Mouse (Mus musculus) erythroblast, embryonic 14.5 days (primary cell): ENCODE measurements around the gene Susd1. TPM values are rescaled to one million over a fixed set of nuclear protein-coding genes. Genes with fewer than 3 reads are reported as not detected.

Experiments used
- H3K27me3 ChIP-seq: 2 replicates; pipeline ENCODE4 v1.6.1; 2012; ENCODE audit warnings: inconsistent platforms; ENCODE audit not compliant: control insufficient read depth
- H3K36me3 ChIP-seq: 2 replicates; pipeline ENCODE4 v1.6.1; 2012; ENCODE audit warnings: mild to moderate bottlenecking, inconsistent platforms; ENCODE audit not compliant: control insufficient read depth
- H3K4me1 ChIP-seq: 2 replicates; pipeline ENCODE4 v1.6.1; 2012; ENCODE audit warnings: inconsistent platforms; ENCODE audit not compliant: control insufficient read depth
- H3K4me3 ChIP-seq: replicated peaks from 2 replicates; pipeline ENCODE3; 2012; ENCODE audit warnings: moderate library complexity, mild to moderate bottlenecking, inconsistent platforms
- H3K9me3 ChIP-seq: 2 replicates; pipeline ENCODE4 v1.6.1; 2012; ENCODE audit warnings: low read length, inconsistent platforms, mixed read lengths; ENCODE audit not compliant: control insufficient read depth
- GATA1 ChIP-seq: IDR thresholded peaks from 2 replicates; pipeline ENCODE4 v1.6.1; 2012; ENCODE audit warnings: low read length, inconsistent platforms, mixed read lengths
- TAL1 ChIP-seq: IDR thresholded peaks from 3 replicates; pipeline ENCODE4 v1.6.1; 2012; ENCODE audit warnings: low read length, inconsistent platforms, mixed read lengths
- polyA plus RNA-seq: library from polyadenylated mRNA; stranded (reverse); fragments of >175 nt; gene quantifications from 2 replicates; pipeline ENCODE4 v1.2.3, GENCODE M21; 2012

Susd1 gene
- polyA plus RNA-seq, 1 experiment, result 0.16 TPM

DNA sequence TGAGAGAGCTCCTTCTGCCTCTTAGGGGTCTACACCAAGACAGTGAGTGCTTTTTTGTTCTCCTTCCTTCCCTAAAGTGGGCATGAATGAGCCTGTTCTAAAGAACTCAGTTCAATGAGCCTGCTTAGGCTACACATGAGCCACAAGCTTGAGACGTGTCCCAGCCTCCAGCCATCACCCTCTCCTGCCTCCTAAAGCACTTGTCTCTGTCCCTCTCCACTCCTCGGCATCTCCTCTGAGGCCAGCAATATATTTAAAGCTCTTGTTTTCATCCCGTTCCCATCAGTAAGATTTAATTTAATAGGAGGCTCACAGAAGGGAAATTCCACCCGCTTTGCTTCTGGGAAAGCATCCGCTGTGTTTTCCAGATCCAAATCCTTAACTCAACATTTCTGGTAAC lies 98.4 kb downstream of the Susd1 start:
- H3K36me3 ChIP-seq, result peaks cover 13% of the 10 kb centered on the region
- H3K27me3 ChIP-seq, result no peaks in the 10 kb centered on the region
- no peak overlapping the region for H3K4me3 ChIP-seq

DNA sequence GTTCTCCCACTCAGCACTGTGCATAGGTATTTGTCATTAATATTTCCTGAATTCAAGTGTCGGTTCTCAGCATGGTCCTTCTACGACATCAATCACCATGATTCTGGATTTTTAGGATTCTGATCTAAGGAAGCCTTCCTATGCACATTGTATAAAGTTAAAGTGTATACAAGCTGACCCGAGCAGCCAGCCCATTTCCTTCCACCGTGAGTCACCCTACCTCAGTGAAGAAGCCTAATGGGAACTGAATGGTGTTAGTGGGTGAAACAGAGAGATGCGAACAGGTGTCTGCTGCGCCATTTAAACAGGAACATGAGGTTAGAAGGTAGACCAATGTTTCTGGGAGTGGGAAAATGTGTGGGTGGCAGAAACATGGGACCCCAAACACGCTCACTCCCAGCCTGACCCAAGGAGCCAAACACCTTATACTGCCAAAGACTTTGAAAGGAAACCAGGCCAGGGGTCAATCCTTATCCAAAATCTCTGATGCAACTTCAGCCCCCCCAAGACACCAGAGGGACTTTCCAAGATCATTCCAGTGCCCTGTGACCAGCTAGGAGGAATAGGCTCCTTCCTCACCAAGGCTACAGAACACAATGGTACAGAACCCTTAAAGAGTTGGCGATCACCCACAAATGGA lies 99.4 kb downstream of the Susd1 start:
- Histone ChIP-seq H3K27me3 (no peaks in the 10 kb centered on the region), H3K9me3 (no peaks in the 10 kb centered on the region), H3K36me3 (peaks cover 17% of the 10 kb centered on the region), H3K4me3 (no peak overlapping the region), H3K4me1 (no peaks in the 10 kb centered on the region; the same call in 1 of the 2 replicates)
- TF ChIP-seq TAL1 (no peak), GATA1 (no peak)

More for the DNA sequence above, 98.4 kb downstream of the Susd1 start:
- H3K4me1 ChIP-seq, result no peaks in the 10 kb centered on the region
- no peaks in the 10 kb centered on the region for H3K9me3 ChIP-seq
- TF ChIP-seq GATA1 (no peak), TAL1 (no peak)

DNA sequence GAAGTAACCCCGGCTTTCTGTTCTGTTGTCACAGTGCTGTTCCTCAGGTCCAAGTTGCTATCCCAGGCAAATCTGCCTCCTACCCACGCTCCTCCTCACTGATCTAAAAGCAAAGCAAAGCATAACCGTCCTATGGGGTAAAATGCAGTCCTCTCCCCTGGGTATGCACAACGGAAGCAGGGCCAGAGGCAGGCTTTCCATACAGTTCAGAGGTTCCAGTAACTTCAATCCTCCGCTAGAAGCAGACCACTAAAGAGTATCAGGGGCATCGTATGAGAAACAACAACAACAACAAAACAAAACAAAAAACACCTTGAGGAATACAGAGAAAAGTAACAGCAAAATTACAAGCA lies 100.9 kb downstream of the Susd1 start:
- Histone ChIP-seq H3K36me3 (peaks cover 23% of the 10 kb centered on the region), H3K4me3 (no peak overlapping the region), H3K9me3 (no peaks in the 10 kb centered on the region), H3K4me1 (no peaks in the 10 kb centered on the region; the same call in 1 of the 2 replicates), H3K27me3 (no peaks in the 10 kb centered on the region)
- TF ChIP-seq GATA1 (no peak), TAL1 (no peak)

DNA sequence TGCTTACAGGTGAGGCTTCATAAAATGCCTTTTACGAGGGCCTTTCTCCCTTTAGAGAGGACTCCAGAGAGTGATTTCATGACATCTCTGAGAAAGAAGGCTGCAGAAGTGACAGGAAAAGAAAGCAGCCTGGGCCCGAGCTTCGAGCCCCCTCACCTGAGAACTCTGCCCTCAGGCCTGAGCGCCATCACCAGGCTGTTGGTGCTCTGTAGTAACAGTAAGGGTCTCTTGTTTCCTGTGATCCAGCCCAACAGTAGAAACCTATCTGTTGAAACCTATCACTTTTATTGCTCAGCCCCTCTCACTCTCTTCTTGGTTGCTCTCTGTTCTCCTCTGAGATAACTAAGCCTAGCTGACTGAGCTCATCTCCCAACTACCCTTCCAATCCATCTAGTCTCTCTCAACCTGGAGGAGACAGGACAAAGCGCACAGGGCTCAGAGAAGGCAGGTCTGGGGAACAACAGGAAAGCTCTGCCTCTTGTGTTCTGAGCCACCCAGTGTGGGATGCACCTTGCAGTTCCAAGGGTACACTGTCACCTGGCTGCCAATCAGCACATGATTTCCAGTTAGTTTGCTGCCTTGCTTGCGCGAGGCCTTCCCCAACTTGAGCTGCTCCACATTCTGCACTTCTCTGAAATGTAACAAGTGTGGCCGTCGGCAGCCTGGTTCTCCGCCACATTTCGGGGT lies 101.4 kb downstream of the Susd1 start:
- TF ChIP-seq GATA1 (no peak), TAL1 (no peak)
- Histone ChIP-seq H3K4me1 (no peaks in the 10 kb centered on the region; the same call in 1 of the 2 replicates), H3K36me3 (peaks cover 24% of the 10 kb centered on the region), H3K9me3 (no peaks in the 10 kb centered on the region), H3K27me3 (no peaks in the 10 kb centered on the region), H3K4me3 (no peak overlapping the region)

DNA sequence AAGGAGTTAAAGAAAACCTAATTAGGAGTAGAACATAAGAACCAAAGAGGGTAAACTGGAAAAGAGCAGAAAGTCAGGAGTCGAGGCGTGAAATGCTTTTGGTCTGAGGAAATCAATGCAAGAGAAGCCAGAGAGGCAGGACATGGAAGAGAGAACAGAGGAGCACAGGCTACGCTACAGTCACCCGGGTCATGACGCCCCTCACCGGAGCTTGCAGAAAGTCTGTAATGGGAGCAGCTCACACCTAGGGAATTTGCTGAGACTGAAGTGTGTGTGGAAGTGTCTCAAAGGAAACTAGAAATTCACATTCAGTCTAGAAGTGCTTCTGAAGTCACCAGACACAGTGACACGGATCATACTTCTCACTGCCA lies 102.0 kb downstream of the Susd1 start:
- H3K36me3 ChIP-seq, result peaks cover 24% of the 10 kb centered on the region
- TF ChIP-seq TAL1, result no peak
- no peak for TF ChIP-seq GATA1
- no peaks in the 10 kb centered on the region for H3K9me3 ChIP-seq

DNA sequence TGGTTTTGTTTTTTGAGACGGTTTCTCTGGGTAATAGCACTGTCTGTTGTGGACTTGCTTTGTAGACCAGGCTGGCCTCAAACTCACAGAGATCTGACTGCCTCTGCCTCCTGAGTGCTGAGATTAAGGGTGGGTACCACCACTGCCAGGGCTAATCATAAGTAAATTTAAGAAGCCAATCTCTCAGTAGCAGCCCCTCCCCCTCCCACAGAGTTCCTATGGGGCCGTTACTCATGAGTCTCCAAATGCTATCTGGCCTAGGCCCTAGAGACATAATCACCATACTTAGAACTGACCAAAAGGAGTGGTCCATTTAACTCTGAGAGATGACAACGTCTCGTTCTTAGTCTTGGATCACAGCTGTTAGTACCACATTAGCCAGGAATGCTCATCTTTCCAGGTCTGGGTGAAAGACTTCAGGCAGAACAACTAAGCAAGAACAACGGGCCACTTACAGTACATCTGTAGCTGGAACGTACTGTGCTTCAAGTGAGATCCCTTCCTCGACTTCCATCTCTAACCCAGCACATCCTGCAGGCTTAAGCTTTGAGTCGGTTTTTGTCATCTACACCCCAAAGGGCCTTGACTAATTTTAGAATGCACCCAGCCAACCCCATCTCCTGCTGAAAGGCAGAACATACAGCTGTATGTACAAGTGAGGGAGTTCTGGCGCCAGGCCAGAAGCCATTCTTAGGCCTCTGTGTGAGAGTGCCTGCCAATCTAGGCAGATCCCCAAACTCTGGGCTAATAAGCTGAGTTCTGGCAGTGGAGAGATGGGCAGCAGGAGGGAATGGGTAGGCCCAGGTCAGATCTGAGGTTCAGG lies 102.6 kb downstream of the Susd1 start:
- no peak overlapping the region for H3K4me3 ChIP-seq
- H3K9me3 ChIP-seq, result no peaks in the 10 kb centered on the region
- peaks cover 3% of the 10 kb centered on the region; the same call in 1 of the 2 replicates for H3K4me1 ChIP-seq
- H3K27me3 ChIP-seq, result no peaks in the 10 kb centered on the region
- H3K36me3 ChIP-seq, result peaks cover 24% of the 10 kb centered on the region
- TF ChIP-seq GATA1, result no peak
- TF ChIP-seq TAL1, result no peak

More for the DNA sequence above, 102.0 kb downstream of the Susd1 start:
- Histone ChIP-seq H3K27me3 (no peaks in the 10 kb centered on the region), H3K4me3 (no peak overlapping the region), H3K4me1 (peaks cover 3% of the 10 kb centered on the region; the same call in 1 of the 2 replicates)

DNA sequence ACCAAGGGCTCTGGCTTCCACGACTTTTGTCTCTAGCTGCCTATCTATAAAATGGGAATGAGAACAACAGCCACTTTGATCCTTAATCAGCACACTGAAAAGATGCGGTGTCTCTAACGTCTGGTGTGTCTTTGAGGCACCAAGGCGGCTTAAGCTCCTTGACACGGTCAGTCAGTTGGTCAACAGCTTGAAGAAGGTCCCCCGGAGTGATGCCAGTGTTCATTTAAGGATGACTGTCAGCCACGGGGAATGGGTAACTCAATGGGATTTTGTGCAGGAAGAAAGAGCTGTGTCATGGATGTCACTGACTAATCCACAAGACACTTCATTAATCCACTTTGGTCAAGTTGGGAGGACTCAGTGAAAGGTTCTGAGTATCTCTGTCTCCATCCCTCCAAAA lies 103.3 kb downstream of the Susd1 start:
- Histone ChIP-seq H3K9me3 (no peaks in the 10 kb centered on the region), H3K4me1 (peaks cover 3% of the 10 kb centered on the region; the same call in 1 of the 2 replicates), H3K36me3 (peaks cover 28% of the 10 kb centered on the region), H3K4me3 (no peak overlapping the region), H3K27me3 (no peaks in the 10 kb centered on the region)
- no peak for TF ChIP-seq GATA1

DNA sequence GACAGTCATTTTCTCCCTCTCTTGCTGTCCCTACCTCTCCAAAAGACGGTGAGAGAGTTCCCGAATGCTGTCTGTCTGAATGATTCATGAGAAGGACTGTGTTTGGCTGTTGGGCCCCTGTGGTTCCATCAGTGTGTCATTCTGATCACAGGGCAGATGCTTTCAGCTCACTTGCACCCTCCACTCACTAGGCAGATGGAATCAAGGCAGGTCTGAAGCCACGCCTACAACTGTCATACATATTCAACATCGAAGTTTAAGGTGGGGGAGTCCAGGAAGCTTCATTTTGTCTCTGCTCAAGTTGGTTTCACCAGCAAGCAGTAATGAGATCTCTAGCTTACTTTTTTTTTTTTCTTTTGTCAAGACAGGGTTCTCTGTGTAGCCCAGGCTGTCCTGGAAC lies 104.2 kb downstream of the Susd1 start:
- Histone ChIP-seq H3K9me3 (no peaks in the 10 kb centered on the region), H3K36me3 (peaks cover 36% of the 10 kb centered on the region), H3K4me3 (no peak overlapping the region), H3K4me1 (peaks cover 3% of the 10 kb centered on the region; the same call in 1 of the 2 replicates), H3K27me3 (no peaks in the 10 kb centered on the region)
- no peak for TF ChIP-seq GATA1
- TF ChIP-seq TAL1, result no peak

DNA sequence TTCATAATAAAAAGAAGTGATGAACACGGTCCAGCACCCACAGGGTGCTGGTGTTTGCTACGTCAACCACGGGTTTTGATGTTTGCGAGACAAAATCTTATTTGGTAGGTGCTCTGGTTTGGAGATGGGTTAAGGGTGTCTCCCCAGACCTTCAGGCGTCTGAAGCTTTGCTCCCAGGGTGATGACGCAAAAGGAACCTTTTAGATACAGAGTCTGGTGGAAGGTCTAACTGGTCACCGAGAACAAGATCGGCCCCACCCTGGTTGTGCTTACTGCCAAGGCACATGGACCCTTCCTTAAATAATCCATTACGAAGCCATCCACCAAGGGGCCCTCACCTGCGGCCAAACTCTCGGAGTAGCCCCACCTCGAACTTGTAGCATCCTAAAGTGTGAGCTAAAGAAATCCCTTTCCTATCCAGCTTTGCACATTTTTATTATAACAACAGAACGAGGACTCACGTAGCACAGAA lies 105.0 kb downstream of the Susd1 start:
- H3K4me1 ChIP-seq, result peaks cover 3% of the 10 kb centered on the region; the same call in 1 of the 2 replicates
- H3K36me3 ChIP-seq, result peaks cover 39% of the 10 kb centered on the region
- no peaks in the 10 kb centered on the region for H3K27me3 ChIP-seq
- TF ChIP-seq GATA1 (no peak), TAL1 (no peak)
- no peak overlapping the region for H3K4me3 ChIP-seq
- H3K9me3 ChIP-seq, result no peaks in the 10 kb centered on the region
